Mouse (Mus musculus): Measurements from ENCODE around the gene Dner. TPM values are rescaled to one million over a fixed set of nuclear protein-coding genes. Genes with fewer than 3 reads are reported as not detected.

Gene Dner
- polyA plus RNA-seq, 1 experiment from 2014 or later: 1.2 TPM

DNA sequence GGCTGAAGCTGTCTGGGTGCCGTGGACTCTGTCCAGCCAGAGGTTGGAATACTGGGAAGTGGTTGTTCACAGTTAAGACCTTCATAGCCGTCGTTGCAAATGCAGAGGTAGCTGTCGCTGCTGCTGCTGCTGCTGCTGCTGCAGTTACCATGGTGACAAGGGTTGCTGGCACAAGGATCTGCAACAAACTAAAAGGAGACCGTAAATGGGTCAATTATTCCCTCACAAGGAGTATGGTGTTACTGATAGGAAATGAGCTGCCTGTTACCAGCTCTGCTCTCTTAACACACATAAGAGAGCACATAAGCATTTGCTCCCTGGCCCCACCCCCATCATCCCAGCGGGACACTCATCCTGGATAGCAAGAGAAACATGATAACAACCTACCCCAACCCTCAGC, 110.6 kb downstream of the Dner start:
- no peak for ATAC-seq (ENCODE audit: extremely low read depth, insufficient number of reproducible peaks, low FRiP score, low TSS enrichment)

DNA sequence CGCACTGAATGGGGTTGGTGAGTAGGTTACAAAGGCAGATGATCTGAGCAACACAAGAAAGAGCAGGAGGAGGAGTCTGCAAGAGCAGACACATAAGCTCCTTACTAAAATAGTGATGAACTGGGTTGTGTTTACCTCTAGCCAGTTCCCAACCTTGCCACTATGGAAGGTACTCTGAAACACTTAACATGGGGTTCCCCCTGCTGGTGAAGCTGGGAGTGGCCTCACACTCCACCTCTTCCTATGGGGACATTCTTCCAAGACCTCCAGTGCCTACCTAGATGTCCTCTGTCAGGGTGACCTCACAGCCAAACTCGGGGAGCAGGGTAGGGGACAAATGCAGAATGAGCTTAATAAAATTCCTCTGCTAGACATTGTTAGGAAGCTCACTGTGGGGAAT, 114.2 kb downstream of the Dner start:
- no peak for ATAC-seq (ENCODE audit: extremely low read depth, insufficient number of reproducible peaks, low FRiP score, low TSS enrichment)
- Histone ChIP-seq H3K4me1 (peaks cover 16% of the 10 kb centered on the region), H3K9me3 (no peaks in the 10 kb centered on the region), H3K4me2 (no peak overlapping the region), H3K4me3 (no peak overlapping the region), H3K27ac (replicated peaks) (no peak overlapping the region), H3K9ac (no peak overlapping the region), H3K36me3 (no peaks in the 10 kb centered on the region), H3K27me3 (replicated peaks) (no peaks in the 10 kb centered on the region)
- 47% methylated on average over 2 of the region's 2 CpGs for WGBS

More for the DNA sequence above, 110.6 kb downstream of the Dner start:
- Histone ChIP-seq H3K4me1 (peaks cover 16% of the 10 kb centered on the region), H3K27ac (replicated peaks) (no peak overlapping the region), H3K4me2 (no peak overlapping the region), H3K4me3 (no peak overlapping the region), H3K9ac (no peak overlapping the region), H3K9me3 (no peaks in the 10 kb centered on the region), H3K27me3 (replicated peaks) (no peaks in the 10 kb centered on the region), H3K36me3 (no peaks in the 10 kb centered on the region)
- WGBS: 14% methylated on average over 6 of the region's 6 CpGs

DNA sequence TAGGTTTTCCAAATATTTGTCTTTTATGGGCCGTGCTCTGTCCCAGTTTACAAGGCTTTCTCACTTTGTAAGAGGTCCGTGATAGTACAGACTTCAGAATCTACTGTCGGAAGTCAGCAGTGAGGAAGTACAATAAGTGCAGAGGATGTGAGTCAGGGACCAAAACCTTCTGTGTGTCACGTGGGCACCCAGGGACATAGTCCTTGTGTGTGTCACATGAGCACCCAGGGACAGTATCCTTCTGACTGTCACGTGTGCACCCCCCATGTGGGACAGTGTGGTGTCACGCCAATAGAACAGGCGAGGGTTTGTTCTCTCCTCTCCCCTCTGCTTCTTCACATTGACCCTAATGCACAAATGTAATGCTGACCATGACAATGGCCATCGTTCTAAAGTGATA, 134.2 kb downstream of the Dner start:
- no peaks in the 10 kb centered on the region for H3K36me3 ChIP-seq
- H3K9ac ChIP-seq: no peak overlapping the region
- ATAC-seq (ENCODE audit: extremely low read depth, insufficient number of reproducible peaks, low FRiP score, low TSS enrichment): no peak
- 67% methylated on average over 8 of the region's 8 CpGs for WGBS
- H3K27ac ChIP-seq (replicated peaks): no peak overlapping the region
- no peaks in the 10 kb centered on the region for H3K4me1 ChIP-seq
- no peak overlapping the region for H3K4me3 ChIP-seq
- H3K27me3 ChIP-seq (replicated peaks): no peaks in the 10 kb centered on the region
- H3K9me3 ChIP-seq: no peaks in the 10 kb centered on the region
- H3K4me2 ChIP-seq: no peak overlapping the region

DNA sequence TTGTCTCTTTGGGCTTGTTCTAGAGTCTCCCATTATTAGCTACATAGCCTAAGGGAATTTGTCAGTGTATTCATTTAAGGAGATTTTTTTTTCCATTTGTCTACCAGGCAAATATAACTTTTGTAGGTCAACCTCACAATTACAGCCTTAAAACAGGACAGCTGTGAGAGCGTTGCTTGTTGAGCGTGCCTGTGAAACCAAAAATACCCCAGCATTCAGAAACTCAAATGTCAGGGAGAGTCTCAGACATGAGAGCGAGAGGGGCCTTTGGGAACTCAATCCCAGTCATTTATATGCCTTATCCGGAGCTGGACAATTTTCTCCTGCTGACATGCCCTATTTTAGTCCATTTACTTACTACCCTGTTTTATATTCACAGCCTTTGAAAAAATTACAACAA, 134.6 kb downstream of the Dner start:
- H3K9me3 ChIP-seq: no peaks in the 10 kb centered on the region
- ATAC-seq (ENCODE audit: extremely low read depth, insufficient number of reproducible peaks, low FRiP score, low TSS enrichment): no peak
- H3K27ac ChIP-seq (replicated peaks): no peak overlapping the region
- WGBS: 59% methylated on average over 4 of the region's 4 CpGs
- no peaks in the 10 kb centered on the region for H3K36me3 ChIP-seq
- no peak overlapping the region for H3K4me2 ChIP-seq
- H3K4me1 ChIP-seq: no peaks in the 10 kb centered on the region
- no peak overlapping the region for H3K9ac ChIP-seq
- H3K4me3 ChIP-seq: no peak overlapping the region
- H3K27me3 ChIP-seq (replicated peaks): no peaks in the 10 kb centered on the region

DNA sequence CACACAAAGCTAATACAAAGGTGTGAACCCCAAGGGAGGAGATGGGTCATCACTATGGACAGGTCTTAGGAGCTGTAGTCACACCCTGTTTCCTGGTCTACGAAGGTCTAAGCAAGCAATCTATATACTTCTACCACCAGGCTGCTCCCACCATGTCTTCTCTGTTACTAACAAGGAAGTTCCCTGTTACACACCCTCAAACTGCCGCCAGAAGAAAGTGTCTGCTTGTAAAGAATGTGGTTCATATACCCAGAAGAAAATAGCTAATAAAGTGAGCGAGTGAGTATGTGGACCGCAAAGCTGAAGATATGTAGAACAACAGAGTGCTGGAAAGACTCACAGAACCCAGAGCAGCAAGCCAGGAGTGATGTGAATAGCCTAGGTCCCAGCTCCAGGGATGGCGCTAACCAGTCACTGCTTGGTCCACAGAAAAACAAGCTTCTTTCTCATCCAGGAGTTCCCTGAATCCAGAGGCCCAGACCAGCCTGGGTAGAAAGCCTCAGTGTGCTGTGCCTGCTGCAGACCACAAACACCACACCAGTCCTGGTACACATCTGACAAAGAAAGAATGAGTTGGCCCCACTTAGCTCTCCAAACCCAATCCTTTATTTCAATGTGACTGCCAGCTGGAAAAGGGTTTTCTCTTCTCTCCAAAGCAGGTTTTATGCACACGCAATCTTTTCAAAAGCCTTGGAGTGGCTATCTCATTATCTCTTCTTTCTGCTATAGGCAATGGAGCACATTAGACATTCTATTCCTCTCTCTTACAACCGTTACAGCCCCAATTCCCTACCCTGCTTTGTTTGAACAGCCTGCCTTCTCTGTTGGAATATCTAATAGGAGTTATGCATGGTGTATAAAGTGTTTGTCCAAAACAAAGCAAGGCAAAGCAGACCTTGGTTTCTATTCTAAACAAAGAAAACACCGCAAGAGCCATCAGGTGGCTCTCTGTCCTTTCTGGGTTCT, 139.2 kb downstream of the Dner start:
- WGBS: 74% methylated on average over 8 of the region's 8 CpGs
- Histone ChIP-seq H3K27ac (replicated peaks) (no peak overlapping the region), H3K4me1 (peaks cover 8% of the 10 kb centered on the region; the same call in 1 of the 2 replicates), H3K36me3 (no peaks in the 10 kb centered on the region), H3K9ac (no peak overlapping the region), H3K27me3 (replicated peaks) (no peaks in the 10 kb centered on the region), H3K9me3 (no peaks in the 10 kb centered on the region), H3K4me2 (no peak overlapping the region), H3K4me3 (no peak overlapping the region)
- no peak for ATAC-seq (ENCODE audit: extremely low read depth, insufficient number of reproducible peaks, low FRiP score, low TSS enrichment)

DNA sequence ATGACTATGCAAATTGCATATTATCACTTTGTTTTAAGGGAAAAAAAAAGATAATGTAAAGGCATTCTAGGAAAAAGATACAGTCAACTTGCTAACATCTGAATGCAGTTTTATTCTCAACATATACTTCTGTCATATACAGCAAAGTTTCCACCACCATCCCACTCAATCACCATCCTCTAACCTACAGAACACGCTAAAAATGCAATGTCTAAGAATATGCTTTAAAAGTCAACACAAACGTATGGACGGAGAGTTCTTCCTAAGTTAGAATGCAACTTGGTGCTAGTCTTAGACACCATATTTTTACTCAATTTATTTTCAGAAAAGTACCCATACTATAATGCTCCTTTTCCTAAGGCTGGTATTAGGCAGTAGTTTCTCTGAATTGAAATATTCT, 144.0 kb downstream of the Dner start:
- Histone ChIP-seq H3K9ac (no peak overlapping the region), H3K4me1 (peaks cover 8% of the 10 kb centered on the region; the same call in 1 of the 2 replicates), H3K36me3 (no peaks in the 10 kb centered on the region), H3K9me3 (no peaks in the 10 kb centered on the region), H3K4me2 (no peak overlapping the region), H3K4me3 (no peak overlapping the region), H3K27ac (replicated peaks) (no peak overlapping the region), H3K27me3 (replicated peaks) (no peaks in the 10 kb centered on the region)
- no peak for ATAC-seq (ENCODE audit: extremely low read depth, insufficient number of reproducible peaks, low FRiP score, low TSS enrichment)
- WGBS: 88% methylated on average over 3 of the region's 3 CpGs

DNA sequence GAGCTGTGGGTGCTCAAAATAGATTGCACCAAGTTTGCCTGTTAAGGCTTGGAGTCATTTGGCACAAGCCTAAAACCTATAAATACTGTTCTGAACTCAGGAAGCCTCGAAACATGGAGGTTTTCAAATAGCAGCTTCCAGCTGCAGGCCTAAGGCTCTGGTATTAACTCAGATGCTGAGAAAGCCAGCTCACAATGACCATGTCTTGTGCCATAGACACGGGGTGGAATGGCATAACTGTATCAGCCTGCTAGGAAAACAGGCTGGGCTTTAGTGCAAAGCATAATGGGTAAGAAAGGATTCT, 146.0 kb downstream of the Dner start:
- no peaks in the 10 kb centered on the region for H3K36me3 ChIP-seq
- H3K4me3 ChIP-seq: no peak overlapping the region
- no peak overlapping the region for H3K4me2 ChIP-seq
- no peak for ATAC-seq (ENCODE audit: extremely low read depth, insufficient number of reproducible peaks, low FRiP score, low TSS enrichment)
- H3K9me3 ChIP-seq: no peaks in the 10 kb centered on the region
- peaks cover 8% of the 10 kb centered on the region; the same call in 1 of the 2 replicates for H3K4me1 ChIP-seq
- WGBS: 51% methylated on average over 2 of the region's 2 CpGs
- H3K9ac ChIP-seq: no peak overlapping the region
- no peaks in the 10 kb centered on the region for H3K27me3 ChIP-seq (replicated peaks)
- no peak overlapping the region for H3K27ac ChIP-seq (replicated peaks)

DNA sequence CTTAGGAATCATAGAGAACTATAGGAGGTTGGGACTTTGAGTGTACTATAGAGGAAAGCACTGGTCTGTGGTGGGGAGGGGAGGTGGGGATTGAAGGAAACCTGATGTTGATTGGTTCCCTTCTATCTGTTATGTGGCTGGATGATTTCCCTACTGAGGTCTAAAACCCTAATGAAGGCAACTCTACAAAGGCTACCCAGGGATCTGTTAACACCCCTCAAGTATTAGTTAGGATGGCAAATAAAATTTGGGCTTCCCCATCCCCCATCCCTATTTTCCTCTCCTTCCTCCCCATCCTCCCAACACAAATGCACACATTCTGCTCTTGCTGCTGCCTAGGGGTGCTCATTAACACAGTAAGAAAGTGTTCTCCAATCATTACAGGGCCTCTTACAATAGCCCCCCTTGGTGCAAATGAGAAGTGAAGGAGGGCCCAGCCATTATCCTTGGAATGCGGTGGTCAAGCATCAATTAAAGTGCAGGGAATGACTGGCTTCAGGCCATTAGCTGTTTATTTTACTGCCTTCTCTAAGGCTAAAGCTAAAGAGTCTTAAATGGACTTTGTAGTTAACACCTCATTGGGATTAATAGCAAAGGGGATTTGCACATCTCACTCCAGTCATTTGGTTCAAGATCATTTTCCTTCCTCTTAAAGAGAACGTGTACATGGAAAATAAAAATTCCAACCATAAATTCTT, 146.5 kb downstream of the Dner start:
- WGBS: 33% methylated on average over 2 of the region's 2 CpGs
- H3K4me3 ChIP-seq: no peak overlapping the region
- H3K9ac ChIP-seq: no peak overlapping the region
- no peak for ATAC-seq (ENCODE audit: extremely low read depth, insufficient number of reproducible peaks, low FRiP score, low TSS enrichment)
- H3K36me3 ChIP-seq: no peaks in the 10 kb centered on the region
- H3K4me2 ChIP-seq: no peak overlapping the region
- no peaks in the 10 kb centered on the region for H3K9me3 ChIP-seq
- no peaks in the 10 kb centered on the region for H3K27me3 ChIP-seq (replicated peaks)
- H3K4me1 ChIP-seq: peaks cover 4% of the 10 kb centered on the region; the same call in 1 of the 2 replicates
- H3K27ac ChIP-seq (replicated peaks): no peak overlapping the region

DNA sequence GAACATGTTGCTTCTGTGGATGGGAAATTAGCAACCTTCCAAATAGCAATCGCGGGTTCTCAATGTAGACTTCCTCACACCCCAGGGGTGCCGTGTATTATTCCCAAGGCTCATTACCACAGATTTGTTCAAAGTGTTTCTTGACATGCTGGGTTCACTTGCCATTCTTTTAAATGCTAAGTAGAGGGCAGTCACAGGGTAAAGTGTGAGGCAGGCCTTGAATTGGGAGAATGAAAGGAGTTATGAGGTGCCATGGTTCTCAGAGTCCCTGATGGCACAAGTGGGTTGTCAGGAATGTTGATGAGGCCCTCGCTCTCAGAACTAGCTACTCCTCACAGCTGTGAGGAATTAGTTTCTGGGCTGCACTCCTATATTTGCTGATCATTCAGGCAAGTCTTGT, 160.0 kb downstream of the Dner start:
- H3K4me1 ChIP-seq: no peaks in the 10 kb centered on the region
- 56% methylated on average over 4 of the region's 4 CpGs for WGBS
- H3K9me3 ChIP-seq: no peaks in the 10 kb centered on the region
- no peak overlapping the region for H3K27ac ChIP-seq (replicated peaks)
- no peak overlapping the region for H3K4me2 ChIP-seq
- no peak for ATAC-seq (ENCODE audit: extremely low read depth, insufficient number of reproducible peaks, low FRiP score, low TSS enrichment)
- no peak overlapping the region for H3K4me3 ChIP-seq
- no peaks in the 10 kb centered on the region for H3K27me3 ChIP-seq (replicated peaks)
- H3K36me3 ChIP-seq: no peaks in the 10 kb centered on the region
- H3K9ac ChIP-seq: no peak overlapping the region

DNA sequence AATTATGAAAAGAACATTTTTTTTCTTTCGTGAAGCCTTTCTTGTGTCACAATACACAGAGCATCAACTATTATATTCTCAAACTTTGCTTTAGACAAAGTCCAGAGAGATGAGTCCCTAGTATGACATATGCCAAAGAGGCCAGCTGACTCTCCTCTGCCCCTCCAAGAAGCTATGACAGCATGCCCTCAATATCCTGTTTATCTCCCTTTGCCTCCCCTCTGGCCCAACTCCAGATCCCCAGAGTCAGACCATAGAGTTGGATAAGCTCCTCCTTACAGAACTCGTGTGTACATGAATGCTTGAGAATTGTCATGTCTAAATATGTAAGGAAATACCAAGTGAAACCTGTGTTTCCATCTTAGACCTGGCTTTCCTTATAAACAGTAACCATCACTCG, 170.5 kb downstream of the Dner start:
- Histone ChIP-seq H3K9me3 (no peaks in the 10 kb centered on the region), H3K27ac (replicated peaks) (no peak overlapping the region), H3K4me2 (no peak overlapping the region), H3K4me3 (no peak overlapping the region), H3K4me1 (no peaks in the 10 kb centered on the region), H3K9ac (no peak overlapping the region), H3K27me3 (replicated peaks) (no peaks in the 10 kb centered on the region), H3K36me3 (no peaks in the 10 kb centered on the region)
- 58% methylated on average over 3 of the region's 3 CpGs for WGBS
- ATAC-seq (ENCODE audit: extremely low read depth, insufficient number of reproducible peaks, low FRiP score, low TSS enrichment): no peak

DNA sequence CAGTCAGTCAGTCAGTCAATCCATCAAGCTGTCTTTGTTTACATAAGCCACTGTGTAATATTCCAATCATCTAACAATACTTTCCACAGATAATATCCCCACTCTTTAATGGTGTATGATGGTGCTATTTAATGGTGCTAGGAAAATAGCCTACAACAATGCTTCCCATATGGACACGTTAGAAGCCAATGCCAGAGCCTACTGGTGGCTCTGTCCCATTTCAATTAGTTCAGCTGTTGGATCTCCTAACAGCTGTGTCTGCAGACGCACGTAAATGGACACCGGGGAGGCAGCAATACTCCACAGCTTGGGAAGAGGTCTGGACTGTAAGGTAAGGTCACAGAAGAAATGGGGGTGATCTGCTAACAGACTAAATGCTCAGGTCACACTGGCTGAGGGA, 171.6 kb downstream of the Dner start:
- no peak overlapping the region for H3K9ac ChIP-seq

DNA sequence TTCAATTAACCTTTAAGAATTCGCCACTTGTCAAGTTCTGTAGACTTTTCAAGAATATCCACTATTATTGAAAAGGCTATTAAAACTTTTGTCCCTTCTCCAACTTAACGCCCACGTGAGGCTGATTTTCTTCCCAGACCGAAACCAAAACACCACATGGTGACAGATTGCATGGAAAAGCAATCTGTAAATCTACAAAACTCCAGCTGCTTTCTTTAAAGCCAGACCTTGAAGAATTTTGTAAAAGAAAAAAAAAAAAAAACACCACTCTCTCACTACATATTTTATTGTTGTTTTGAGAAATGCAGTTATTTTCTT, 173.1 kb downstream of the Dner start:
- 64% methylated on average over 4 of the region's 4 CpGs for WGBS
- H3K4me1 ChIP-seq: no peaks in the 10 kb centered on the region
- no peaks in the 10 kb centered on the region for H3K9me3 ChIP-seq
- no peak overlapping the region for H3K27ac ChIP-seq (replicated peaks)
- no peak overlapping the region for H3K4me3 ChIP-seq
- H3K9ac ChIP-seq: no peak overlapping the region
- no peak for ATAC-seq (ENCODE audit: extremely low read depth, insufficient number of reproducible peaks, low FRiP score, low TSS enrichment)
- no peaks in the 10 kb centered on the region for H3K36me3 ChIP-seq
- no peak overlapping the region for H3K4me2 ChIP-seq
- H3K27me3 ChIP-seq (replicated peaks): no peaks in the 10 kb centered on the region

More for the DNA sequence above, 171.6 kb downstream of the Dner start:
- Histone ChIP-seq H3K9me3 (no peaks in the 10 kb centered on the region), H3K27me3 (replicated peaks) (no peaks in the 10 kb centered on the region), H3K4me3 (no peak overlapping the region), H3K4me1 (no peaks in the 10 kb centered on the region), H3K27ac (replicated peaks) (no peak overlapping the region), H3K4me2 (no peak overlapping the region), H3K36me3 (no peaks in the 10 kb centered on the region)
- ATAC-seq (ENCODE audit: extremely low read depth, insufficient number of reproducible peaks, low FRiP score, low TSS enrichment): no peak
- 74% methylated on average over 4 of the region's 4 CpGs for WGBS
